Mouse (Mus musculus): ENCODE results near the gene Drd2. TPM values are rescaled to one million over a fixed set of nuclear protein-coding genes. Genes with fewer than 3 reads are reported as not detected.
A peak's percentile ranks its signal among the peaks of the same experiment; 100 is the strongest.

The Drd2 gene
- polyA plus RNA-seq (2015; fragmentation: Nextera tagmentation; extraction: Ambion mirVana) = 0.07 TPM in 1 of 2 replicates, not detected in the other

GRCm38 (mm10) chr9:49340136-49341043 is at the start of gene Drd2:
Drd2 (plus strand) TSS chr9:49340627.
- WGBS = 2% methylated on average over 78 of the region's 84 CpGs
- ATAC-seq (ENCODE audit: extremely low read depth, insufficient number of reproducible peaks, low FRiP score, low TSS enrichment) = peak; percentile 37; the same call in 1 of the 2 replicates
- H3K9me3 ChIP-seq = no peaks in the 10 kb centered on the region
- H3K27ac ChIP-seq (replicated peaks) = no peak within 1 kb of the TSS
- H3K4me3 ChIP-seq = peak within 1 kb of the TSS; percentile 41
- H3K9ac ChIP-seq = no peak within 1 kb of the TSS
- H3K4me1 ChIP-seq = peaks cover 5% of the 10 kb centered on the region
- H3K27me3 ChIP-seq (replicated peaks) = peaks cover 64% of the 10 kb centered on the region
- H3K36me3 ChIP-seq = no peaks in the 10 kb centered on the region
- H3K4me2 ChIP-seq = peak within 1 kb of the TSS; percentile 69

- no peak overlapping the region for H3K27ac ChIP-seq (replicated peaks)
- no peaks in the 10 kb centered on the region for H3K36me3 ChIP-seq
- no peak overlapping the region for H3K4me2 ChIP-seq
- H3K9me3 ChIP-seq = no peaks in the 10 kb centered on the region
- 50% methylated on average over 1 of the region's 1 CpGs for WGBS
- no peak for ATAC-seq (ENCODE audit: extremely low read depth, insufficient number of reproducible peaks, low FRiP score, low TSS enrichment)
- no peaks in the 10 kb centered on the region for H3K27me3 ChIP-seq (replicated peaks)
- no peaks in the 10 kb centered on the region for H3K4me1 ChIP-seq
- no peak overlapping the region for H3K4me3 ChIP-seq
- H3K9ac ChIP-seq = no peak overlapping the region
These were observed 45.3 kb upstream of the Drd2 start for GRCm38 (mm10) chr9:49295101-49295500.

- H3K9me3 ChIP-seq = no peaks in the 10 kb centered on the region
- no peak overlapping the region for H3K9ac ChIP-seq
- no peak overlapping the region for H3K27ac ChIP-seq (replicated peaks)
- no peaks in the 10 kb centered on the region for H3K27me3 ChIP-seq (replicated peaks)
- no peak overlapping the region for H3K4me2 ChIP-seq
- no peak overlapping the region for H3K4me3 ChIP-seq
- no peaks in the 10 kb centered on the region for H3K36me3 ChIP-seq
- ATAC-seq (ENCODE audit: extremely low read depth, insufficient number of reproducible peaks, low FRiP score, low TSS enrichment) = no peak
- peaks cover 12% of the 10 kb centered on the region for H3K4me1 ChIP-seq
- 35% methylated on average over 3 of the region's 3 CpGs for WGBS
These were observed 32.9 kb upstream of the Drd2 start for GRCm38 (mm10) chr9:49307576-49307975.

GRCm38 (mm10) chr9:49310821-49311220 is 29.6 kb upstream of the Drd2 start:
- Histone ChIP-seq H3K9ac (no peak overlapping the region), H3K4me3 (no peak overlapping the region), H3K4me2 (no peak overlapping the region), H3K27me3 (replicated peaks) (no peaks in the 10 kb centered on the region; the same call in 1 of the 2 replicates), H3K9me3 (no peaks in the 10 kb centered on the region), H3K4me1 (peaks cover 12% of the 10 kb centered on the region), H3K36me3 (no peaks in the 10 kb centered on the region), H3K27ac (replicated peaks) (no peak overlapping the region)
- no peak for ATAC-seq (ENCODE audit: extremely low read depth, insufficient number of reproducible peaks, low FRiP score, low TSS enrichment)
- 48% methylated on average over 4 of the region's 4 CpGs for WGBS

GRCm38 (mm10) chr9:49318638-49319037 is 21.8 kb upstream of the Drd2 start:
- Histone ChIP-seq H3K36me3 (no peaks in the 10 kb centered on the region), H3K27ac (replicated peaks) (no peak overlapping the region), H3K27me3 (replicated peaks) (no peaks in the 10 kb centered on the region; the same call in 1 of the 2 replicates), H3K4me2 (no peak overlapping the region), H3K4me3 (no peak overlapping the region), H3K4me1 (no peaks in the 10 kb centered on the region), H3K9ac (no peak overlapping the region), H3K9me3 (no peaks in the 10 kb centered on the region)
- no peak for ATAC-seq (ENCODE audit: extremely low read depth, insufficient number of reproducible peaks, low FRiP score, low TSS enrichment)

GRCm38 (mm10) chr9:49341044-49341365 is 578 bp downstream of the Drd2 start:
- 2% methylated on average over 10 of the region's 10 CpGs for WGBS

GRCm38 (mm10) chr9:49365763-49366162 is 25.3 kb downstream of the Drd2 start:
- Histone ChIP-seq H3K4me2 (no peak overlapping the region), H3K9me3 (no peaks in the 10 kb centered on the region), H3K4me1 (0 out of 2 replicates have a peak, but pooled peaks cover 4% of the 10 kb centered on the region), H3K4me3 (no peak overlapping the region), H3K27me3 (replicated peaks) (no peaks in the 10 kb centered on the region), H3K27ac (replicated peaks) (no peak overlapping the region), H3K36me3 (no peaks in the 10 kb centered on the region), H3K9ac (no peak overlapping the region)
- ATAC-seq (ENCODE audit: extremely low read depth, insufficient number of reproducible peaks, low FRiP score, low TSS enrichment) = no peak
- 16% methylated on average over 5 of the region's 5 CpGs for WGBS

More at GRCm38 (mm10) chr9:49341044-49341365, 578 bp downstream of the Drd2 start:
- Histone ChIP-seq H3K9ac (no peak overlapping the region), H3K36me3 (no peaks in the 10 kb centered on the region), H3K4me1 (peaks cover 5% of the 10 kb centered on the region), H3K9me3 (no peaks in the 10 kb centered on the region), H3K27me3 (replicated peaks) (peaks cover 64% of the 10 kb centered on the region), H3K27ac (replicated peaks) (no peak overlapping the region), H3K4me2 (peak overlapping the region; percentile 69), H3K4me3 (0 out of 2 replicates have a peak overlapping the region, but pooled peaks have one; percentile 41)
- no peak for ATAC-seq (ENCODE audit: extremely low read depth, insufficient number of reproducible peaks, low FRiP score, low TSS enrichment)

- no peak overlapping the region for H3K4me2 ChIP-seq
- no peaks in the 10 kb centered on the region for H3K27me3 ChIP-seq (replicated peaks)
- WGBS = 77% methylated on average over 2 of the region's 2 CpGs
- no peaks in the 10 kb centered on the region for H3K36me3 ChIP-seq
- H3K4me3 ChIP-seq = no peak overlapping the region
- no peaks in the 10 kb centered on the region for H3K4me1 ChIP-seq
- no peak overlapping the region for H3K27ac ChIP-seq (replicated peaks)
- no peaks in the 10 kb centered on the region for H3K9me3 ChIP-seq
- ATAC-seq (ENCODE audit: extremely low read depth, insufficient number of reproducible peaks, low FRiP score, low TSS enrichment) = no peak
- H3K9ac ChIP-seq = no peak overlapping the region
These were observed 33.5 kb downstream of the Drd2 start for GRCm38 (mm10) chr9:49373946-49374345.

GRCm38 (mm10) chr9:49379962-49380361 is 39.5 kb downstream of the Drd2 start:
- 86% methylated on average over 4 of the region's 4 CpGs for WGBS
- H3K9ac ChIP-seq = no peak overlapping the region
- no peaks in the 10 kb centered on the region for H3K9me3 ChIP-seq
- no peaks in the 10 kb centered on the region for H3K36me3 ChIP-seq
- H3K27ac ChIP-seq (replicated peaks) = no peak overlapping the region
- peaks cover 4% of the 10 kb centered on the region for H3K4me1 ChIP-seq
- 0 out of 2 replicates have a peak, but pooled peaks cover 2% of the 10 kb centered on the region for H3K27me3 ChIP-seq (replicated peaks)
- H3K4me3 ChIP-seq = no peak overlapping the region
- H3K4me2 ChIP-seq = no peak overlapping the region
- ATAC-seq (ENCODE audit: extremely low read depth, insufficient number of reproducible peaks, low FRiP score, low TSS enrichment) = no peak

GRCm38 (mm10) chr9:49384041-49384440 is 43.6 kb downstream of the Drd2 start:
- no peak overlapping the region for H3K4me2 ChIP-seq
- H3K9me3 ChIP-seq = no peaks in the 10 kb centered on the region
- no peak overlapping the region for H3K9ac ChIP-seq
- 0 out of 2 replicates have a peak, but pooled peaks cover 2% of the 10 kb centered on the region for H3K27me3 ChIP-seq (replicated peaks)
- peaks cover 17% of the 10 kb centered on the region for H3K4me1 ChIP-seq
- no peak overlapping the region for H3K27ac ChIP-seq (replicated peaks)
- ATAC-seq (ENCODE audit: extremely low read depth, insufficient number of reproducible peaks, low FRiP score, low TSS enrichment) = no peak
- no peaks in the 10 kb centered on the region for H3K36me3 ChIP-seq
- no peak overlapping the region for H3K4me3 ChIP-seq
- WGBS = 85% methylated on average over 3 of the region's 3 CpGs

- ATAC-seq (ENCODE audit: extremely low read depth, insufficient number of reproducible peaks, low FRiP score, low TSS enrichment) = no peak
- no peaks in the 10 kb centered on the region for H3K36me3 ChIP-seq
- H3K4me1 ChIP-seq = peaks cover 17% of the 10 kb centered on the region
- H3K9ac ChIP-seq = no peak overlapping the region
- H3K4me3 ChIP-seq = no peak overlapping the region
- no peak overlapping the region for H3K27ac ChIP-seq (replicated peaks)
- no peaks in the 10 kb centered on the region for H3K9me3 ChIP-seq
- 0 out of 2 replicates have a peak, but pooled peaks cover 2% of the 10 kb centered on the region for H3K27me3 ChIP-seq (replicated peaks)
- peak overlapping the region; percentile 49 for H3K4me2 ChIP-seq
- 42% methylated on average over 6 of the region's 6 CpGs for WGBS
These were observed 44.4 kb downstream of the Drd2 start for GRCm38 (mm10) chr9:49384855-49385254.

Measured in heart, embryonic 13.5 days (tissue).